Mouse (Mus musculus): ENCODE measurements around the gene Parva. TPM values are rescaled to one million over a fixed set of nuclear protein-coding genes. Genes with fewer than 3 reads are reported as not detected.

Parva gene
- 100 to 1,000 TPM in 2 of 4 experiments, 10 to 100 TPM in 2; 84.9 to 116 (median 99.1) TPM for total RNA-seq (2022)

DNA sequence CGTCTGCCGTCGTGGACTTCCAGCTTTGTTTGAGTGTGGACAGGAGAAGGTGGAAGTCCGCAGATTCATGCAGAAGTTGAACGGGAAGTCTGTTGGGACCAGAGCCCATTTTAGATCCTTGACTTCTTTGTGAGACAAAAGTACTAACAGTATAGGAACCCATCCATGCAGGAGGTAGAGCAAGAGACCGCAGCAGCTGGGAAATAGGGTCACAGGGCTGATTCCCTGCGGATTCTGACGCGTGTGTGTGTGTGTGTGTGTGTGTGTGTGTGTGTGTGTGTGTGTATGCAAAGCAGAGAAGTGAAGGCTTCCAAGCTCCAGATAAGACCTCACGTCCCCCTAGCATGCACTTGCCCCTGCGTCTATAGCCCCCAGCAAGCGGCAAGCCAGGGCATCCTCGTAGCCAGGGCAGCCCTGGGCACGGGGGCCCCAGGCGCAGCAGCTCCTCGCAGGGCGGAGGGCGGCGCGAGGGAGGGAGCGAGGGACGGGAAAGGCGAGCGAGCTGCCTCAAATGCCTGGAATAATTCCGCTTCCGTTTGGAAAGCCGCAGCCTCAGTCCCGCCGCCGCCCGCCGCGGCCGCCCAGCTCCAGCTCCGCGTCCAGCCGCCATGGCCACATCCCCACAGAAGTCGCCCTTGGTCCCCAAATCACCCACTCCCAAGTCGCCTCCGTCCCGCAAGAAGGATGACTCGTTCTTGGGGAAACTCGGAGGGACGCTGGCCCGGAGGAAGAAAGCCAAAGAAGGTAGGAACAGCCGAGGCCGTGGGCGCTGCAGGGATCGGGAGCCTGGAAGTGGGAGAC lies at the start of gene Parva:
Gene Parva, plus strand, starts transcription at position 149 of the 801 bp plus-strand sequence.
- DNase-seq, result peak; percentile 58

GRCm38 (mm10) chr7:112378056-112378455 lies 49.2 kb upstream of the Parva start:
- no peak for DNase-seq

GRCm38 (mm10) chr7:112378476-112378875 lies 48.8 kb upstream of the Parva start:
- no peak for DNase-seq

DNA sequence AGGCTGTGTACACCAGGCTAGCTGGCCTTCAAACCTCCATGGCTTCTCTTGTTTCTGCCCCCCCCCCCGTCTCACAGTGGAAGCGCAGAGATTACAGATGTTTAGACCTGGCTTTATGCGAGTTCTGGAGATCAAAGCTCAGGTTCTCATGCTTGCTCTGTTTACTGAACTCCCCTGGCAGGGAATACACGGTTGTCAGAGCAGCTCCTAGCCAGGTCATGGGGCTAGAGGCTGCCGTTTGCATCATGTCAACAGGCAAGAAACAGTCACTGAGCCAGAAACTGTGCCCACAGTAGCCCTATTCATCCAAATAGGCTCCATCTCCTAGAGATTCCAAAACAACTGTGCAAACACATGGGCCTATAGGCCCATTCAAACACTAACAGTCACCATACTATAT lies 40.8 kb upstream of the Parva start:
- no peak for DNase-seq

- DNase-seq, result no peak
These were observed 39.4 kb upstream of the Parva start for GRCm38 (mm10) chr7:112387876-112388275.

- DNase-seq, result no peak
These were observed 38.9 kb upstream of the Parva start for GRCm38 (mm10) chr7:112388363-112388875.

DNA sequence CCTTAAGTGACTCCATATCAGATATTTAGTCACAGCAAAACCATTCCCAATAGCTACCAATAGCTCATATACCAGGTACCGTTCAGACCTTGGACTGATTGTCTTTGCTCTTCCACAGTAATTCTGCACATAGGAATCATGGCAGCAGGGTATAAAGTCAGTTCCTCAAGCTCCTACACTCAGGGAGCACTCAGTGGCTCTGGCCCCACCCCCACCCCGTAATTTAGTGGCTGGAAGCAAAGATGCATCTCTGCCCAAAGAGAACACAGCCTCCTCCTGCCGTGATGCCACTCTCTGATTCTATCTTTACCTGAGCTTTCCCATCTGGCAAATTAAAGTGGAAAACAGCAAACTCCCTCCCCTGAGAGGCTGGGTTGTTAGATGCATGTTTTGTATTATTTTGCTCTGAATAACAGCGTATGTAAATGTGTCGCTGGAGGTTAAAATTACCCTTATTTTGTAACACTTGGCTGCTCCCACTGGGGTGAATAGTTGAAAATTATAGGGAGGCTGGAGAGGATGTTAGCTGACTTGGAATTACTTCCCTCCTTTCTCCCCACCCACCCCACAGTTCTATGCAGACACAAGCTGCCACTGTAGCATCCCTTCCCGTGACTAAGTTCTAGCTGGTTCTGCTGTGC lies 37.6 kb upstream of the Parva start:
- no peak for DNase-seq

- no peak for DNase-seq
These were observed 36.9 kb upstream of the Parva start for GRCm38 (mm10) chr7:112390252-112390936.

DNA sequence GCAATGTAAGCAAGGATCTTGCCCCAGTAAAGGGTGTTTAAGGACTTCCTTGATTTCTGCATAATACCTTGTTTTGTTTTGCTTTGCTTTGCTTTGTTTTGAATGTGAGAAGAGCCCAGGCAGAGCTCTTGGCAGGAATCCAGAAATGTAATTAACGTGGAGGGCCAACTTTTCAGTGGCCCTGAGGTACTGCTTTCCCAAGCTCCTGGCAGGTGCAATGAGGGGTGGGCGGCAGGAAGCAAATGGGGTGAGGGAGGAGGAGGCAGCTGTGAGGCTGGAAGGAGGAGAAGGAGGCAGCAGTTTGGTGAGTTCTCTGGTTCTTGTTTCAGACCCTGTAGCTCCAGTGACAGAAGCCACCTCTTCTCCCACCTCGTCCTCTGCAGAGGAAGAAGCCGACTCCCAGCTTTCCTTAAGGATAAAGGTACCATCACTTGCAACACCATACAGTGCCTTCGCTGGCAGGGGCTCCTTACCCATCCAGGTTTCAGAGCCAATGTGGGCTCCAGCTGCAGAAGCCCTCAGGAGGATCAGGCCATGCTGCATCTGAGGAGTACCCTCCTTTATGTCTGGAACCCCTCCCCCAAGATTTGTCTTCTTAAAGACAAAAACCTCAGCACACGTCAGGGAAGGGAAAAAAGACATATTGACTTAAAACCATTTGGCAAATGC lies 36.2 kb upstream of the Parva start:
- no peak for DNase-seq

DNA sequence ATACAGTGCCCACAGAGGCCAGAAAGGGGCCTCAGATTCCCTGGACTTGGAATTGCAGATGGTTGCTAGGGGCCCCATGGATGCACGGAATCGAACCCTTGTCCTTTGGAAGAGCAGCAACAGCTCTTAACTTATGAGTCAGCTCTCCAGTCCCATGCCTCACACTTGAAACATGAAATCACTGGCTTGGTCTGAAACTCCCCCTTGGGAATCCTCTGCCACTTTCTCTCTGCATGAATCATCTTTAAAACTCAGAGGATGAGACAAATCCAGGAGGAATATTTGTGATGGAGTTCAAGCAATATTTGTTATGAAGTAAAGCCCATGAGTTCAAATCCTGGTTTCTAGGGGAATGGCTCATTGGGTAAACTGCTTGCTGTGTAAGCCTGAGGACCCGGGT lies 29.5 kb upstream of the Parva start:
- DNase-seq, result no peak

- no peak for DNase-seq
These were observed 27.7 kb upstream of the Parva start for GRCm38 (mm10) chr7:112399425-112400170.

DNA sequence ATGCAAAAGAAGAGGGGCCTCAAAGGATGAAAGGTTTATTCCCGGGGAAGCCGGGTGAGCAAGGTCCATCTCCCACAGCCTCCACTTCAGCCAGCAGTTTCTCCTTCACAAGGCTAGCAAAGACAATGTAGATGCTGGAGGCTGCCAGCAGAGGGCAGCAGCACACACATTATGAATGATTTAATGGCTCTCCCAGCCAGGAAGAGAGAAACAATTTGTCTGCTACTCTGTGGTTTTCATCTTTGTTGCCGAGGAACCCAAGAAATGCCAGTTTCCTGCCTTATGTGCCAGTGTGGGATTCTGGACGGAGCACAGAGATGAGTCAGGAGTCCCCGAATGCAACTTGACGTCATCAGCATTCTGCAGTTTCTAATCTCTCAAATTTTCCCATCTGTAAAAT lies 27.1 kb upstream of the Parva start:
- peak; percentile 64 for DNase-seq

DNA sequence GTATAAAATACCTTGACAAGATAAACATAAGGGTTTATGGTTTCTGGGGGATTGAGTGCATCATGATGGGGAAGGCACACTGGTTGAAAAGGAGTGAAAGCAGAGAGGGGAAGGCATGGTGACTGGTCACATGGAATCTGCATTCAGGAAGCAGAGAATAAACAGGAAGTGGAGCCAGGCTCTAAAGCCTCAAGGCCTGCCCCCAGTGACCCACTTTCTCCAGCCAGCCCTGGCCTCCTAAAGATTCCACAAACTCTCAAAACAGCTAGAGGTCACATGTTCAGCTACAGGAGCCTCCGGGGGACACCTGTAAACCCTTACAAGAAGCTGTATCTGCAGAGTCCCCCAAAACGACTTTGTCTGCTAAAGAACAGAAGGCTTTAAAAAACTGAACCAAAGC lies 22.2 kb upstream of the Parva start:
- DNase-seq, result no peak

GRCm38 (mm10) chr7:112405578-112405977 lies 21.7 kb upstream of the Parva start:
- DNase-seq, result no peak

GRCm38 (mm10) chr7:112407597-112407996 lies 19.7 kb upstream of the Parva start:
- DNase-seq, result peak; percentile 82

DNA sequence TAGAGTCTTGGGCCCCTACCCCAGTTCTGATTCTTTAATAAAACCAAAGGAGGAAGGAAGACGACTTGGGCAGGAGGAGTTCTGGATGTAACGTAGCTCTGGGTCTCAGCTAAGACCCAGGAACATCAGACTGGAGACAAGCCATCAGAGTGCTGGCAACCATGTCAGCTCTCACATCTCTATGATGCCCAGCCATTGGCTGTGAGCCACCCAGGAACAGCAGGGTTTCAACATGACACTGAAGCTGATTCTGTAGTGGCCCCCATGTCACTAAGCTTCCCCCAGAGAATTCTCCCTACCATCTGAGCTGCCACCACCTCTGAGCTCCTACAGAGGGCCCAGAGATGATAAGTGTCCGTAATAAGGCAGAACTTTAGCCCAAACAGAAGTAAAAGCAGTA lies 17.3 kb upstream of the Parva start:
- DNase-seq, result no peak

GRCm38 (mm10) chr7:112413286-112413685 lies 14.0 kb upstream of the Parva start:
- no peak for DNase-seq

- DNase-seq, result no peak
These were observed 11.2 kb upstream of the Parva start for GRCm38 (mm10) chr7:112416058-112416526.

- no peak for DNase-seq
These were observed 10.4 kb upstream of the Parva start for GRCm38 (mm10) chr7:112416730-112417513.

DNA sequence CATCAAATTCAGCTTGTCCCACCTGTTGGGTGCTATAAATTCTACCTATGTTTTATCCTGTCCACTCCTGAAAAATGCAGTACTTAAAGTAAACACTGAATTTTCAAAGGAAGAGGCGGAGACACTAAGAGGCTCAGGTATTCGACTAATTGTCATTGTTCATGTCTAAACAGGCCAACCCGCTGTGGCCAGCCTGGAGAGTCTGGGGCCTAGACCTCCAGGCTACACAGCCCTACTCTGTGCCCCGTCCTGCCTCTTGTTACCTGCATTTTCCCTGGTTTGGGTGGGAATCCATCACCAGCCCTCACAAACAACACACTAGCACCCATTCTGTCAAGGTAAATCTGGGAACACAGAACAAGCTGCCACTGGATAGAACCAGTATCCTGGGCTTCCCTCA lies 9.7 kb upstream of the Parva start:
- DNase-seq, result no peak

GRCm38 (mm10) chr7:112423438-112423837 lies 3.9 kb upstream of the Parva start:
- DNase-seq, result no peak
